Mouse (Mus musculus) left cerebral cortex, adult 11 months (tissue): ENCODE results near the gene Ctsq.
"Not testable (repeated sequence)": the region's sequence is repeated elsewhere in the genome, so short reads cannot be mapped to it uniquely, and the experiment has no call there.

Source experiments
- DNase-seq: peaks from one replicate; pipeline ENCODE4 v3.0.0; 2022; ENCODE audit warnings: low spot score

Gene Ctsq

DNA sequence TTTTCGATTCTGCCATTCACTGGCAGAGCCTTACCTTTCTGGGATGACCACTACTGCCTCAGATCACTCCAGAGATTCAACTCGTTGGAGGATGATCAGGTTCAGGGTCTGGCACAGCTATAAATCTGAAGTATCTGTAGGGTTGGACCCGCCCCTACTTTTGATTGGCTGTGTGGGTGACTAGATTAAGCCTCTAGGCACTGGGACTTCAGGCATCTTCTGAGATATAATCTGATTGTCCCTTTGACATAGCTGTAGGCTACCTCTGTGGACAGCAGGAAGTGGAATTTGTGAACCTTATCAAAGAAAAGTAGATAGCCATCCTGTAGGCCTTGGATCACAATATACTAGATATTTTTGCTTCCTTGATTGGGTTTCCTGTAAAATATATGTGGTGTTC is at the start of gene Ctsq:
Ctsq (minus strand) TSS at position 101 of the 400 bp plus-strand sequence.
- DNase-seq: no peak

DNA sequence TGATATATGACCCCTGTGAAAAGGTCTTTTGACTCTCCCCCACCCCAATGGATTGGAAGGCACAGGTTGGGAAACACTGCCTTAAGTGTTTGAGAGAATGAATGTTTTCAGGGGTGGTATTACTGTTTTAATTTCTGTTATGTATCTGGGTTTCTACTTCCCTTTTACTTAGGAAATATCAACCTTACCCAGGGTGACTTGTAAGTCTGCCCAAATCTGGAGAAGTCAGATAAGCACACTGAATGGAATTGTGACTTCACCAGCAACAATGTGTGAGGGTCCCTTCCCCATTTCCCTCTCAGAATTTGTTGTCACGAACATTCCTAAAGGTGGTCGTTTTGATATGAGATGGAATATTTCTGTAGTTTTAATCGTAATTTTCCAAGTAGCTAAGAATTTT is 17.6 kb downstream of the Ctsq start:
- no peak for DNase-seq

DNA sequence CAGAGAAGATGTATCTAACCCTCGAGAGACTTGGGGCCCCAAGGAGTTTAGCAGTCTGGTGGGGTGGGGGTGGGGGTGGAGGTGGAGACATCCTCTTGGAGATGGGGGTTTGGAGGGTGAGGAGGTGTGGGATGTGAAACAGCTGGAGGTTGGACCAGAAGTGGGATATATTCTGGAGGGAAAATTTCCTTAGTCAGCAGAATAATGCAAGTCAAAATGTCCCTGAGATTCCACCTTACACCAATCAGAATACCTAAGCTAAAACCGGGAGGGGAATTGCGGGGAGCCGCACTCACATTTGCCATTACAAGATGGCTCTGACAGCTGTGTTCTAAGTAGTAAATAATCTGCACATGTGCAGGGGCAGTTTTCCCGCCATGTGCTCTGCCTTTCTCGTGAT is 18.6 kb downstream of the Ctsq start:
- DNase-seq: no peak

DNA sequence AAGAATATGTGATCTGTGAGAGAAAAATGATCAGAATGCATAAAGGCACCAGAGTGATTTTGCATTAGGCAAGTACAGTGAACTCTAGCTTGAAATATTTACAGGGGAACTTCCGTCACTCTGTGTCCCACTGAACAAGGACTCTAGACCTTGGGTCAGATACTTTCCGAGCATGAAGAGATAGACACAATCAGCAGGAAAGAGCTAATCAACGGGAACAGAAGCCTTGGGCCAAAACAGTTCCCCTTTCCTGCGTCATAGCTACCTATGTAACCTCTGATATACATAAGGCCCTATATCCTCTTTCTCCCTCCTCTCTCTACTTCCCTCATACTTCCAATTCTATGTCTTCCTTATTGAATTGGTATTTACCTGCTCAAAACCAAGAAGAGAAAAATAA is 30.3 kb downstream of the Ctsq start:
- no peak for DNase-seq

DNA sequence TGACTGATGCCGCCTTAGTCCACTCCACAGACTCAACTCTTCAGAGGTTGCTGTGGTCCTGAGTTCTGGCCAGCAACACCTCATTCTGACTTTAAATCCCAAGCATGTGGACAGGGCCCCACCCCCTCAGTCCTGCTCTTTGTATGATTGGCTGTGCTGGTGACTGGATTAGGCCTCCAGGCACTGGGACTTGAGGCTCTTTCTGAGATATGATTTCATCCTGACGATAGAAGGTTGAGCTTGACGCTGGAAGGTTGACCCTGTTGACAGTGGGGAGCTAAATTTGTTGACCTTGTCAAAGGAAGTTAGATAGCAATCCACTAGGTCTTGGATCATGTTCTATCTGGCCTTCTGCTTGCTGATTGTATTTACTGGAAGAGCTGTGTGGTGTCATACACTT is 34.6 kb downstream of the Ctsq start, which contains the start of gene Ctsj:
Ctsj (minus strand) TSS at position 101 of the 400 bp plus-strand sequence.
- DNase-seq: no peak

DNA sequence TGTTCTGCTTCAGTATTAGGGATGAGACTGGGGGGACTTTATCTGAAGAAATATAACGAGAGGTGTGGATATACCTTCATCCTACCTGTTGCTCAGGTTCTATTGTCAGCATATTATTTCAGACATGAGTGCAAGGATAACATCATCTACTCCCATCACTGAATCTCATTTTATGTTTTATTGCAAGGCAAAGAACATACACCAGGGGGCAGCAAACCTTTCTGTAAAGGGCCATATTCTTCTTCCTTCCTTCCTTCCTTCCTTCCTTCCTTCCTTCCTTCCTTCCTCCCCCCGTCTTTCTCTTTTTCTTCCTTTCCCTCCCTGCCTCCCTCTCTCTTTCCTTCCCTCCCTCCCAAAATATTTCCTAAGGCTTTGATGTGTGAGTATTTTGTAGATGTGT is 42.8 kb downstream of the Ctsq start:
- DNase-seq: no peak

DNA sequence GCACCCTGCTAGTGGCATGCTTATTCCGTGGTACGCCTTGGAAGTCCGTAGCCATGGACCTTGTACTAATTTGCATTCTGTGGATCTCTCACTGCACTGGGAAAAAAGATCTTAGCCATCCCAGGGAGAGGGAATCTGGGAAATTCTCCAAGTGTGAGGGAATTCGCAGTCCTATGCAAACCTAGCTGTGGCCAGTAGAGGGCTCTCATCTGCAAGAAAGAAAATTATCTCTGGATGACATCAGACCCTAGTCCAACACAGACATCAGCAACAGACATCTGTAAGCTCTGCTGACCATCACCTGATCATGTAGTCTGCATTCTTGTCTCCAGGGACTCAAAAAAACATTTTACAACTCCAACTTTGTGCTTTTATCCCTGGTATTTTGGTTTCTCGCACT is 53.5 kb downstream of the Ctsq start:
- not testable (repeated sequence) for DNase-seq
